Mouse (Mus musculus) bone marrow macrophage, adult 2 months (primary cell): Measurements from ENCODE around the gene Ptgds. TPM values are rescaled to one million over a fixed set of nuclear protein-coding genes. Genes with fewer than 3 reads are reported as not detected.
A peak's percentile ranks its signal among the peaks of the same experiment; 100 is the strongest.

Experiments used
- H3K27ac ChIP-seq: 2 replicates; pipeline ENCODE4 v1.5.1; 2012; ENCODE audit warnings: low read depth, low read length; ENCODE audit not compliant: insufficient read depth
- H3K4me1 ChIP-seq: 2 replicates; pipeline ENCODE4 v1.6.1; 2012; ENCODE audit warnings: low read length; ENCODE audit not compliant: control insufficient read depth, insufficient read depth
- H3K4me3 ChIP-seq: 2 replicates; pipeline ENCODE4 v1.5.1; 2012; ENCODE audit warnings: mild to moderate bottlenecking, low read length, moderate library complexity; ENCODE audit not compliant: insufficient read depth
- CTCF ChIP-seq: IDR thresholded peaks from 2 replicates; pipeline ENCODE4 v1.5.1; 2012; ENCODE audit warnings: low read depth, mild to moderate bottlenecking, low read length, moderate library complexity
- POLR2A ChIP-seq: IDR thresholded peaks from 2 replicates; pipeline ENCODE4 v1.6.1; 2012; ENCODE audit warnings: mild to moderate bottlenecking, low read depth, low read length, borderline replicate concordance
- polyA plus RNA-seq: library from polyadenylated mRNA; stranded (reverse); fragments of >200 nt; gene quantifications from 2 replicates; pipeline ENCODE4 v1.2.4, GENCODE M21; 2012; ENCODE audit not compliant: missing spikeins, insufficient read depth, insufficient read length

Gene Ptgds
- polyA plus RNA-seq, 1 experiment, result not detected

GRCm38 (mm10) chr2:25500071-25500575 is 30.3 kb upstream of the Ptgds start:
- Histone ChIP-seq H3K4me3 (peak overlapping the region; percentile 55), H3K4me1 (peaks cover 34% of the 10 kb centered on the region), H3K27ac (peak overlapping the region; percentile 53)
- TF ChIP-seq CTCF (no peak), POLR2A (no peak)

GRCm38 (mm10) chr2:25498622-25499478 is 29.0 kb upstream of the Ptgds start:
- no peak overlapping the region for H3K4me3 ChIP-seq
- TF ChIP-seq CTCF (no peak), POLR2A (no peak)
- H3K4me1 ChIP-seq, result peaks cover 34% of the 10 kb centered on the region
- H3K27ac ChIP-seq, result peak overlapping the region; percentile 66; the same call in 1 of the 2 replicates

GRCm38 (mm10) chr2:25497846-25498575 is 28.2 kb upstream of the Ptgds start:
- TF ChIP-seq CTCF, result no peak
- TF ChIP-seq POLR2A, result no peak
- peak overlapping the region; percentile 37 for H3K4me3 ChIP-seq
- H3K27ac ChIP-seq, result peak overlapping the region; percentile 74
- peaks cover 34% of the 10 kb centered on the region for H3K4me1 ChIP-seq

GRCm38 (mm10) chr2:25496462-25496861 is 26.6 kb upstream of the Ptgds start:
- Histone ChIP-seq H3K4me1 (peaks cover 24% of the 10 kb centered on the region), H3K27ac (no peak overlapping the region), H3K4me3 (no peak overlapping the region)
- TF ChIP-seq POLR2A (no peak), CTCF (0 out of 2 replicates have a peak, but pooled peaks have one; percentile 21)

GRCm38 (mm10) chr2:25493476-25493961 is 23.7 kb upstream of the Ptgds start, which contains the start of gene Lcn12:
TSS of gene Lcn12 (minus strand) at chr2:25493911.
- TF ChIP-seq CTCF (no peak), POLR2A (no peak)

GRCm38 (mm10) chr2:25492988-25493387 is 23.1 kb upstream of the Ptgds start:
- H3K4me3 ChIP-seq, result no peak overlapping the region
- H3K4me1 ChIP-seq, result peaks cover 16% of the 10 kb centered on the region
- no peak overlapping the region for H3K27ac ChIP-seq
- no peak for TF ChIP-seq POLR2A
- TF ChIP-seq CTCF, result no peak

More at GRCm38 (mm10) chr2:25493476-25493961, 23.7 kb upstream of the Ptgds start, which contains the start of gene Lcn12:
- Histone ChIP-seq H3K4me3 (no peak within 1 kb of the TSS), H3K27ac (no peak within 1 kb of the TSS), H3K4me1 (peaks cover 18% of the 10 kb centered on the region)

GRCm38 (mm10) chr2:25488671-25489068 is 18.8 kb upstream of the Ptgds start:
- no peak for TF ChIP-seq CTCF
- no peak for TF ChIP-seq POLR2A
- Histone ChIP-seq H3K4me1 (0 out of 2 replicates have a peak, but pooled peaks cover 3% of the 10 kb centered on the region), H3K27ac (no peak overlapping the region), H3K4me3 (no peak overlapping the region)

- TF ChIP-seq CTCF (no peak), POLR2A (no peak)
- H3K27ac ChIP-seq, result no peak overlapping the region
- H3K4me3 ChIP-seq, result no peak overlapping the region
- 0 out of 2 replicates have a peak, but pooled peaks cover 3% of the 10 kb centered on the region for H3K4me1 ChIP-seq
These were observed 18.3 kb upstream of the Ptgds start for GRCm38 (mm10) chr2:25487965-25488670.

- 0 out of 2 replicates have a peak, but pooled peaks cover 3% of the 10 kb centered on the region for H3K4me1 ChIP-seq
- no peak overlapping the region for H3K27ac ChIP-seq
- H3K4me3 ChIP-seq, result no peak overlapping the region
- TF ChIP-seq POLR2A (no peak), CTCF (no peak)
These were observed 15.2 kb upstream of the Ptgds start for GRCm38 (mm10) chr2:25484901-25485647.
